Mouse (Mus musculus) heart, adult 2 months (tissue): ENCODE results near the gene Ppp1cc.

Experiments
- CTCF ChIP-seq: fragments of 200-600 bp; IDR thresholded peaks from 2 replicates; pipeline ENCODE4 v1.8.1; 2022; ENCODE audit warnings: antibody characterized with exemption, mild to moderate bottlenecking, moderate library complexity
- POLR2A ChIP-seq: fragments of 200-500 bp; IDR thresholded peaks from 2 replicates; pipeline ENCODE4 v1.6.1; 2011; ENCODE audit warnings: mild to moderate bottlenecking, low read depth, low read length, control low read depth; ENCODE audit not compliant: insufficient read depth

DNA sequence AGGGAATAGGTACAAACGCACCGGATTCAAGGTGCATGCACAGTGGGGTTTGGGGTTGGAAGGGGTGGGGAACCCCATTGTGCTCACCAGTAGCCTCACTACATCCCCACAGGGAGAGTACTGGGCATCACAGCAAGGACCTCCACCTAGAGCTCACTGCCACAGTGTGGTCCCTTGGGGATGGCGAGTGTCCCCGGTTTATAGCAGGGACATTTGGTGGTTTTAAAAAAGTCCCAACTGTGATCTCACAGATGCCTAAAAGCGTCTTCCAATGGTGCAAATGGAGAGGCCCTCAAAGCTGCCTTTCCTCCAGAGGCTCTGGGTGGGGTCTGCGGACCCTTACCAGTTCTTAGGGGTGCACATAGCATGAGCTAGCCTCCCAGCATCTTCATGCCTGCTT is 55.8 kb downstream of the Ppp1cc start:
- TF ChIP-seq CTCF (no peak), POLR2A (no peak)
